8 mouse cellular contexts compared by ENCODE assay signal in the genomic region with DNA sequence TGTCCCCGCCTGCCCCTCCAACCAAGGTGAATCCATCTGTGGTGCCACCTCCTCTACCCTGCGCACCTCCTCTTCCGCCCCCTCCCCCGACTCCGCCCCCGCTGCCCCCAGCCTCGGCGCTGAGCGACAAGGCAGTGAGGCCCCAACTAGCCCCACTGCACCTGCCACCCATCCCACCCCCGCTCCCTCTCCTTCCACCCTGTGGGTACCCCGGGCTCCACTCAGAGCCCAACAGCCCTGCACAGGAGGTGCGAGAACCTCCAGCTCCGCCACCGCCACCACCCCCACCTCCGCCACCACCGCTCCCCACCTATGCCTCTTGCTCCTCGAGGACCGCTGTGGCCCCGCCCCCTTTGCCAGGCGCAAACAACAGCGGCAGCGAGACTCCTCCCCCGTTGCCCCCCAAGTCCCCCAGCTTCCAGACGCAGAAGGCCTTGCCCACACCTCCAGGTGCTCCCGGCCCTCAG. TPM values are rescaled to one million over a fixed set of nuclear protein-coding genes. Genes with fewer than 3 reads are reported as not detected.
DNase-seq lines count a peak whose midpoint lies in the region; ATAC-seq and TF ChIP-seq lines count a peak whose summit lies in the region.

No protein-coding gene starts in this region.

- peak overlapping the region; percentile 45 for H3K4me2 ChIP-seq in lung, postnatal 0 days (replicated peaks; ENCODE audit: low read depth, low read length)
- H3K4me2 ChIP-seq in hindbrain, embryonic 12.5 days (replicated peaks), result peak overlapping the region; percentile 57
- H3K4me2 ChIP-seq in midbrain, embryonic 11.5 days, result peak overlapping the region; percentile 56

- no peaks in the 10 kb centered on the region for H3K27me3 ChIP-seq in lung, postnatal 0 days (replicated peaks; ENCODE audit: insufficient read depth, low read length)
- peaks cover 19% of the 10 kb centered on the region for H3K27me3 ChIP-seq in hindbrain, embryonic 12.5 days
- no peaks in the 10 kb centered on the region; the same call in 1 of the 2 replicates for H3K27me3 ChIP-seq in midbrain, embryonic 11.5 days (ENCODE audit: control insufficient read depth, insufficient read depth, low read length)

- peak; percentile 50 for ATAC-seq in lung, postnatal 0 days
- ATAC-seq in hindbrain, embryonic 12.5 days (ENCODE audit: low FRiP score), result peak; percentile 55
- ATAC-seq in midbrain, embryonic 11.5 days (ENCODE audit: low FRiP score), result peak; percentile 56

- H3K4me3 ChIP-seq in lung, postnatal 0 days (ENCODE audit: low read depth, low read length), result no peak overlapping the region
- peak overlapping the region; percentile 28 for H3K4me3 ChIP-seq in hindbrain, embryonic 12.5 days
- peak overlapping the region; percentile 32 for H3K4me3 ChIP-seq in midbrain, embryonic 11.5 days (ENCODE audit: low read depth, low read length)

- TF ChIP-seq EP300 in lung, postnatal 0 days (IDR thresholded peaks at IDR 0.05), result no peak

- H3K36me3 ChIP-seq in lung, postnatal 0 days (ENCODE audit: insufficient read depth, low read length), result no peaks in the 10 kb centered on the region
- H3K36me3 ChIP-seq in hindbrain, embryonic 12.5 days, result 0 out of 2 replicates have a peak, but pooled peaks cover 2% of the 10 kb centered on the region
- H3K36me3 ChIP-seq in midbrain, embryonic 11.5 days (ENCODE audit: control insufficient read depth, insufficient read depth, low read length), result no peaks in the 10 kb centered on the region

- H3K9ac ChIP-seq in lung, postnatal 0 days (replicated peaks; ENCODE audit: low read depth), result no peak overlapping the region
- H3K9ac ChIP-seq in hindbrain, embryonic 12.5 days, result peak overlapping the region; percentile 54
- peak overlapping the region; percentile 30; the same call in 1 of the 2 replicates for H3K9ac ChIP-seq in midbrain, embryonic 11.5 days (ENCODE audit: low read length)

- TF ChIP-seq CTCF in lung, postnatal 0 days (IDR thresholded peaks at IDR 0.05), result no peak

- 7% methylated on average over 16 of the region's 25 CpGs for WGBS in lung, postnatal 0 days
- whole genome bisulfite sequencing in hindbrain, embryonic 12.5 days, result 4% methylated on average over 19 of the region's 25 CpGs
- WGBS in midbrain, embryonic 11.5 days, result 3% methylated on average over 24 of the region's 25 CpGs

- H3K9me3 ChIP-seq in lung, postnatal 0 days (ENCODE audit: low read length), result no peaks in the 10 kb centered on the region
- no peaks in the 10 kb centered on the region for H3K9me3 ChIP-seq in hindbrain, embryonic 12.5 days (replicated peaks)
- no peaks in the 10 kb centered on the region for H3K9me3 ChIP-seq in midbrain, embryonic 11.5 days (ENCODE audit: control insufficient read depth, low read length)

- H3K27ac ChIP-seq in lung, postnatal 0 days (ENCODE audit: low read length), result peak overlapping the region; percentile 27; the same call in 1 of the 2 replicates
- no peak overlapping the region for H3K27ac ChIP-seq in hindbrain, embryonic 12.5 days
- no peak overlapping the region for H3K27ac ChIP-seq in midbrain, embryonic 11.5 days (ENCODE audit: low read depth, low read length)

- H3K4me1 ChIP-seq in lung, postnatal 0 days (ENCODE audit: insufficient read depth, low read depth, low read length), result no peaks in the 10 kb centered on the region
- H3K4me1 ChIP-seq in hindbrain, embryonic 12.5 days, result peaks cover 13% of the 10 kb centered on the region
- peaks cover 7% of the 10 kb centered on the region for H3K4me1 ChIP-seq in midbrain, embryonic 11.5 days (ENCODE audit: control insufficient read depth, insufficient read depth, low read length)

- no peak for DNase-seq in lung, postnatal 0 days (ENCODE audit: low spot score)
- no peak for DNase-seq in lung, postnatal 25 days (ENCODE audit: low spot score)
- DNase-seq in midbrain, embryonic 11.5 days (ENCODE audit: low spot score, missing footprints), result no peak
- DNase-seq in thymus, postnatal 36 days, result peak; percentile 55 to 67
- no peak for DNase-seq in spleen, postnatal 14 days (ENCODE audit: low spot score in 2 of 2)
- DNase-seq in layer of hippocampus, adult 18-20 months (ENCODE audit: low spot score in 2 of 2), result no peak
- DNase-seq in heart, adult 9 months (ENCODE audit: low spot score in 2 of 2), result no peak

RNA-seq across cellular contexts. Expression of a gene that starts 56.1 kb away (rescaled TPM):
- polyA plus RNA-seq in lung, postnatal 0 days (2015; fragmentation: Nextera tagmentation; extraction: Ambion mirVana), result 2.7 and 3.7 TPM in 2 replicates
- polyA plus RNA-seq in hindbrain, embryonic 12.5 days (2016; fragmentation: Nextera tagmentation; extraction: Ambion mirVana), result 1.5 and 1.7 TPM in 2 replicates
- polyA plus RNA-seq in midbrain, embryonic 11.5 days (2014; fragmentation: Nextera tagmentation; extraction: Ambion mirVana), result 0.50 and 0.55 TPM in 2 replicates
- total RNA-seq in layer of hippocampus, adult 18-20 months (2021), result 100 to 1,000 TPM; 331 to 395 TPM

Comparison
In these comparisons a context has a peak if more than half of its experiments do, and no peak if none do; other contexts are left out.
1. DNase-seq: peak in thymus, postnatal 36 days (2 of 2); none in lung, postnatal 0 days (single experiment), lung, postnatal 25 days (single experiment), midbrain, embryonic 11.5 days (single experiment), spleen, postnatal 14 days (0 of 2), layer of hippocampus, adult 18-20 months (0 of 2) and heart, adult 9 months (0 of 2).
2. Peak in every context shown above with its lines, with median percentiles within 50 percentile points of each other: ATAC-seq and H3K4me2 ChIP-seq.